ENCODE assay signal across 13 mouse cellular contexts in the genomic region with DNA sequence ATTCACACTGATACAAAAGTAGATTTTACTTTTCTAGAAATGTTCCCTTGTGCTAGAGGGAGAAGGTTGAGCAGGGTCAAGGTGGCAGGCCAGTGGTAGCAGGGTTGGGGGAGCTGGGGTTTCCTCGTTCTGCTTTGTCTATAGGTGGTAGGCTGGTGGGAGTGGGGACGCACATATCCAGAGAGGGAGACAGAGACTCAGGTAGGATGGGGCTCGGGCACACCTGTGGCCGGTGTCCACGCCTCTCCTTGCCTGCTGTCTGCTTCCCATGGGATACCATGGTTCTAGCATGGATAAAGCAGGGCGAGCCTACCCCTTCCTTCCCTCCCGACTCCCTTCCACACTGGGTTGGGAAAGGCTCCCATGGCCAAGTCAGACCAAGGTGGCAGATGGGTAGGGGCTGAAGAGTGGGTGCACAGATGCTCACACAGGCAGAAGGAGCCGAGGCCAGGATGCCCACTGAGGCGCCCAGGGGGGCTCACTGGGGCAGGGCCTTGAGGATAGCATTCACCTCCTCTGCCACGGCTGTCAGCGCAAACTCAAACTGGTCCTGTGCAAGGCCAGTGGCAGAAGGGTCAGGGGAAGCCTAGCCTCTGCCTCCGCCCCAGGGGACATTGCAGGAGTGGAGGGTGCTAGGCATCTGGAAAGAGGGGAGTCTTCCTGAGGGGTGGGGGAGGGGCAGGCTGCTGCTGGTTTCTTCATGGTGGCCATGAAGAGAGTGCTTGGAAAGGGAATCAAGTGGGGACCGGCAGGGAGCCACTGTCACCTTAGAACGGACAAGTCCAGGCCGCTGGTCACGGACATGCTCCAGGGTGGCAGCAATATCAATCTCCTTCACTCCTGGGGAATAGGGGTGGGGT. TPM values are rescaled to one million over a fixed set of nuclear protein-coding genes. Genes with fewer than 3 reads are reported as not detected.
DNase-seq lines count a peak whose midpoint lies in the region; ATAC-seq and TF ChIP-seq lines count a peak whose summit lies in the region.
"Had no signal": no experiment of that assay in that cellular context is flagged by ENCODE, and none has a peak within 500 bp of the region (broad histone marks: within the 10 kb centered on the region; RNA-seq: fewer than 3 reads in every experiment).

No protein-coding gene starts in this region.

- peak overlapping the region; percentile 35; the same call in 1 of the 2 replicates for H3K9ac ChIP-seq in heart, embryonic 11.5 days (ENCODE audit: low read depth, low read length)
- H3K9ac ChIP-seq in lung, postnatal 0 days (replicated peaks; ENCODE audit: low read depth), result peak overlapping the region; percentile 2
- peak overlapping the region; percentile 51 for H3K9ac ChIP-seq in heart, embryonic 16.5 days (ENCODE audit: low read length)
- no peak overlapping the region for H3K9ac ChIP-seq in forebrain, embryonic 14.5 days (ENCODE audit: low read length)
- H3K9ac ChIP-seq: forebrain, embryonic 15.5 days had no signal

- no peak for ATAC-seq in heart, embryonic 11.5 days (replicated peaks; ENCODE audit: insufficient number of reproducible peaks, low FRiP score, low TSS enrichment)
- no peak for ATAC-seq in lung, postnatal 0 days
- no peak for ATAC-seq in heart, embryonic 16.5 days (replicated peaks; ENCODE audit: extremely low read depth, insufficient read depth, low FRiP score)
- ATAC-seq in forebrain, embryonic 14.5 days, result no peak
- ATAC-seq: forebrain, embryonic 15.5 days had no signal

- no peak overlapping the region for H3K4me3 ChIP-seq in heart, embryonic 11.5 days (ENCODE audit: low read depth, low read length)
- no peak overlapping the region for H3K4me3 ChIP-seq in lung, postnatal 0 days (ENCODE audit: low read depth, low read length)
- H3K4me3 ChIP-seq in heart, embryonic 16.5 days (ENCODE audit: low read length), result no peak overlapping the region
- H3K4me3 ChIP-seq in forebrain, embryonic 14.5 days (ENCODE audit: low read depth, low read length), result no peak overlapping the region
- H3K4me3 ChIP-seq: forebrain, embryonic 15.5 days had no signal

- no peaks in the 10 kb centered on the region for H3K9me3 ChIP-seq in heart, embryonic 11.5 days (replicated peaks; ENCODE audit: control insufficient read depth, low read length)
- no peaks in the 10 kb centered on the region for H3K9me3 ChIP-seq in lung, postnatal 0 days (ENCODE audit: low read length)
- no peaks in the 10 kb centered on the region for H3K9me3 ChIP-seq in heart, embryonic 16.5 days (replicated peaks; ENCODE audit: control insufficient read depth, low read length)
- no peaks in the 10 kb centered on the region for H3K9me3 ChIP-seq in forebrain, embryonic 14.5 days (replicated peaks; ENCODE audit: control insufficient read depth, low read length)
- H3K9me3 ChIP-seq: forebrain, embryonic 15.5 days had no signal

- no peak for DNase-seq in heart, postnatal 4 days
- DNase-seq in lung, postnatal 0 days (ENCODE audit: low spot score), result no peak
- no peak for DNase-seq in lung, adult 18-20 months
- peak; percentile 7 for DNase-seq in naive thymus-derived CD4-positive, alpha-beta T cell, adult 2 months (ENCODE audit: low read depth)
- DNase-seq in forebrain, embryonic 14.5 days (ENCODE audit: low spot score), result no peak
- DNase-seq: kidney, postnatal 14 days; thymus, adult 18-20 months had no signal

- H3K27ac ChIP-seq in heart, embryonic 11.5 days (ENCODE audit: low read depth, low read length), result peak overlapping the region; percentile 94
- H3K27ac ChIP-seq in lung, postnatal 0 days (ENCODE audit: low read length), result peak overlapping the region; percentile 79; the same call in 1 of the 2 replicates
- peak overlapping the region; percentile 97 for H3K27ac ChIP-seq in heart, embryonic 16.5 days (ENCODE audit: low read length)
- no peak overlapping the region for H3K27ac ChIP-seq in forebrain, embryonic 14.5 days (ENCODE audit: low read depth, low read length)
- H3K27ac ChIP-seq: forebrain, embryonic 15.5 days had no signal

- 78% methylated on average over 16 of the region's 16 CpGs for WGBS in heart, embryonic 11.5 days (ENCODE audit: insufficient replicate concordance)
- WGBS in lung, postnatal 0 days, result 81% methylated on average over 16 of the region's 16 CpGs
- 80% methylated on average over 16 of the region's 16 CpGs for WGBS in heart, embryonic 16.5 days
- 83% methylated on average over 16 of the region's 16 CpGs for WGBS in forebrain, embryonic 14.5 days

- no peaks in the 10 kb centered on the region for H3K27me3 ChIP-seq in heart, embryonic 11.5 days (ENCODE audit: control insufficient read depth, insufficient read depth, low read length)
- no peaks in the 10 kb centered on the region for H3K27me3 ChIP-seq in lung, postnatal 0 days (replicated peaks; ENCODE audit: insufficient read depth, low read length)
- H3K27me3 ChIP-seq in heart, embryonic 16.5 days (ENCODE audit: control insufficient read depth, insufficient read depth, low read length), result no peaks in the 10 kb centered on the region
- no peaks in the 10 kb centered on the region for H3K27me3 ChIP-seq in forebrain, embryonic 14.5 days (replicated peaks; ENCODE audit: control insufficient read depth, insufficient read depth, low read length)
- H3K27me3 ChIP-seq: forebrain, embryonic 15.5 days had no signal

- H3K4me2 ChIP-seq in heart, embryonic 11.5 days, result peak overlapping the region; percentile 32; the same call in 1 of the 2 replicates
- H3K4me2 ChIP-seq in lung, postnatal 0 days (replicated peaks; ENCODE audit: low read depth, low read length), result no peak overlapping the region
- H3K4me2 ChIP-seq in heart, embryonic 16.5 days (ENCODE audit: low read depth, low read length), result peak overlapping the region; percentile 29
- H3K4me2 ChIP-seq in forebrain, embryonic 14.5 days (ENCODE audit: low read length), result no peak overlapping the region
- H3K4me2 ChIP-seq: forebrain, embryonic 15.5 days had no signal

- TF ChIP-seq EP300 in lung, postnatal 0 days (IDR thresholded peaks at IDR 0.05), result no peak

- no peaks in the 10 kb centered on the region; the same call in 1 of the 2 replicates for H3K36me3 ChIP-seq in heart, embryonic 11.5 days (ENCODE audit: control insufficient read depth, insufficient read depth, low read length)
- no peaks in the 10 kb centered on the region; the same call in 1 of the 2 replicates for H3K36me3 ChIP-seq in lung, postnatal 0 days (ENCODE audit: insufficient read depth, low read length)
- peaks cover 4% of the 10 kb centered on the region; the same call in 1 of the 2 replicates for H3K36me3 ChIP-seq in heart, embryonic 16.5 days (ENCODE audit: control insufficient read depth, insufficient read depth)
- H3K36me3 ChIP-seq in forebrain, embryonic 14.5 days (ENCODE audit: control insufficient read depth, insufficient read depth, low read length), result peaks cover 8% of the 10 kb centered on the region; the same call in 1 of the 2 replicates

- TF ChIP-seq CTCF in lung, postnatal 0 days (IDR thresholded peaks at IDR 0.05), result no peak

- peaks cover 14% of the 10 kb centered on the region for H3K4me1 ChIP-seq in heart, embryonic 11.5 days (ENCODE audit: control insufficient read depth, insufficient read depth, low read length)
- H3K4me1 ChIP-seq in lung, postnatal 0 days (ENCODE audit: insufficient read depth, low read depth, low read length), result peaks cover 8% of the 10 kb centered on the region; the same call in 1 of the 2 replicates
- peaks cover 30% of the 10 kb centered on the region for H3K4me1 ChIP-seq in heart, embryonic 16.5 days (ENCODE audit: control insufficient read depth, insufficient read depth, low read length)
- H3K4me1 ChIP-seq in forebrain, embryonic 14.5 days (ENCODE audit: control insufficient read depth, insufficient read depth, low read length), result peaks cover 16% of the 10 kb centered on the region; the same call in 1 of the 2 replicates

RNA-seq across cellular contexts. Expression of a gene that starts 11.1 kb away (rescaled TPM):
- polyA plus RNA-seq in heart, embryonic 11.5 days (2014; fragmentation: Nextera tagmentation; extraction: Ambion mirVana), result 15.3 and 17.6 TPM in 2 replicates
- 10 to 100 TPM; 46.4 to 49.2 TPM for total RNA-seq in heart, postnatal 4 days (2021)
- 40.1 and 45.6 TPM in 2 replicates for polyA plus RNA-seq in lung, postnatal 0 days (2015; fragmentation: Nextera tagmentation; extraction: Ambion mirVana)
- 45.6 and 46.0 TPM in 2 replicates for polyA plus RNA-seq in heart, embryonic 16.5 days (2015; fragmentation: Nextera tagmentation; extraction: Ambion mirVana)
- polyA plus RNA-seq in forebrain, embryonic 14.5 days (2014; fragmentation: Nextera tagmentation; extraction: Ambion mirVana), result 21.5 and 24.3 TPM in 2 replicates

RNA-seq across cellular contexts. Expression of a gene that starts 15.4 kb away (rescaled TPM):
- polyA plus RNA-seq in heart, embryonic 11.5 days (2014; fragmentation: Nextera tagmentation; extraction: Ambion mirVana), result not detected in 2 replicates
- not detected for total RNA-seq in heart, postnatal 4 days (2021)
- polyA plus RNA-seq in lung, postnatal 0 days (2015; fragmentation: Nextera tagmentation; extraction: Ambion mirVana), result not detected in 2 replicates
- polyA plus RNA-seq in heart, embryonic 16.5 days (2015; fragmentation: Nextera tagmentation; extraction: Ambion mirVana), result 0.24 TPM in 1 of 2 replicates, not detected in the other
- polyA plus RNA-seq in forebrain, embryonic 14.5 days (2014; fragmentation: Nextera tagmentation; extraction: Ambion mirVana), result not detected in 2 replicates
- total RNA-seq: heart, adult 18-20 months; left cerebral cortex, postnatal 14 days; neutrophil, adult 5-6 weeks had no signal
- polyA plus RNA-seq: forebrain, embryonic 15.5 days had no signal

RNA-seq across cellular contexts. Expression of a gene that starts 17.0 kb away (rescaled TPM):
- polyA plus RNA-seq in heart, embryonic 11.5 days (2014; fragmentation: Nextera tagmentation; extraction: Ambion mirVana), result 0.51 and 0.74 TPM in 2 replicates
- under 1 TPM; 0.41 to 0.43 TPM for total RNA-seq in heart, postnatal 4 days (2021)
- 0.90 and 0.92 TPM in 2 replicates for polyA plus RNA-seq in lung, postnatal 0 days (2015; fragmentation: Nextera tagmentation; extraction: Ambion mirVana)
- polyA plus RNA-seq in heart, embryonic 16.5 days (2015; fragmentation: Nextera tagmentation; extraction: Ambion mirVana), result 0.44 and 0.62 TPM in 2 replicates
- polyA plus RNA-seq in forebrain, embryonic 14.5 days (2014; fragmentation: Nextera tagmentation; extraction: Ambion mirVana), result 5.1 and 8.0 TPM in 2 replicates
- total RNA-seq: neutrophil, adult 5-6 weeks had no signal

RNA-seq across cellular contexts. Expression of a gene that starts 27.6 kb away (rescaled TPM):
- 39.2 and 39.8 TPM in 2 replicates for polyA plus RNA-seq in heart, embryonic 11.5 days (2014; fragmentation: Nextera tagmentation; extraction: Ambion mirVana)
- total RNA-seq in heart, postnatal 4 days (2021), result 100 to 1,000 TPM; 371 to 462 TPM
- polyA plus RNA-seq in lung, postnatal 0 days (2015; fragmentation: Nextera tagmentation; extraction: Ambion mirVana), result 46.6 and 50.5 TPM in 2 replicates
- 63.3 and 81.2 TPM in 2 replicates for polyA plus RNA-seq in heart, embryonic 16.5 days (2015; fragmentation: Nextera tagmentation; extraction: Ambion mirVana)
- polyA plus RNA-seq in forebrain, embryonic 14.5 days (2014; fragmentation: Nextera tagmentation; extraction: Ambion mirVana), result 14.3 and 21.3 TPM in 2 replicates

RNA-seq across cellular contexts. Expression of a gene that starts 30.9 kb away (rescaled TPM):
- 0.30 TPM in 1 of 2 replicates, not detected in the other for polyA plus RNA-seq in heart, embryonic 11.5 days (2014; fragmentation: Nextera tagmentation; extraction: Ambion mirVana)
- not detected for total RNA-seq in heart, postnatal 4 days (2021)
- 1.5 and 1.8 TPM in 2 replicates for polyA plus RNA-seq in lung, postnatal 0 days (2015; fragmentation: Nextera tagmentation; extraction: Ambion mirVana)
- polyA plus RNA-seq in heart, embryonic 16.5 days (2015; fragmentation: Nextera tagmentation; extraction: Ambion mirVana), result 0.76 TPM in 1 of 2 replicates, not detected in the other
- polyA plus RNA-seq in forebrain, embryonic 14.5 days (2014; fragmentation: Nextera tagmentation; extraction: Ambion mirVana), result 62.4 and 68.1 TPM in 2 replicates
- total RNA-seq: heart, adult 18-20 months; neutrophil, adult 5-6 weeks had no signal

Comparison
In these comparisons a context has a peak if more than half of its experiments do, and no peak if none do; other contexts are left out.
1. H3K4me2 ChIP-seq: peak in heart, embryonic 11.5 days (single experiment) and heart, embryonic 16.5 days (single experiment); none in lung, postnatal 0 days (single experiment) and forebrain, embryonic 14.5 days (single experiment).